Mouse (Mus musculus): ENCODE data around the gene Lrrc74a.

The Lrrc74a gene

DNA sequence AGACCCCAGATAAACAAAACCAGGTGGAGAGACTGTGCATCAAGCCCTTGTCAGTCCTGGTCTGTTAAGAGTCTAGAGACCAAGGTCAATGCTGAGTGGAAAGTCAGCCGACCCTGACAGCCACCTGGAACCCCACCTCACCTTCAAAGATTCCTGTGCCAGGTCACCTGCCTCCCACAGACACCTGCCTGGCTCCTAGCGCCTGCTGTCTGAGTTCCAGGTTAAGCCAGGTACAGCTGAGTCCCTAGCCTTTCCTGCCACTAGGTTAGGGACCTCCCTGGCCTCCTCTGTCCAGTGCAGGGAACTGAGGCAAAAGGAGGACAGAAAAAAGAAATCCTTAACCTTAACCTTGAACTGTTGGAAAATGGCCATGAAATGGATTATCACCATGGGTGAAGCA lies 70.7 kb downstream of the Lrrc74a start:
- peak; percentile 31 to 32 for DNase-seq

DNA sequence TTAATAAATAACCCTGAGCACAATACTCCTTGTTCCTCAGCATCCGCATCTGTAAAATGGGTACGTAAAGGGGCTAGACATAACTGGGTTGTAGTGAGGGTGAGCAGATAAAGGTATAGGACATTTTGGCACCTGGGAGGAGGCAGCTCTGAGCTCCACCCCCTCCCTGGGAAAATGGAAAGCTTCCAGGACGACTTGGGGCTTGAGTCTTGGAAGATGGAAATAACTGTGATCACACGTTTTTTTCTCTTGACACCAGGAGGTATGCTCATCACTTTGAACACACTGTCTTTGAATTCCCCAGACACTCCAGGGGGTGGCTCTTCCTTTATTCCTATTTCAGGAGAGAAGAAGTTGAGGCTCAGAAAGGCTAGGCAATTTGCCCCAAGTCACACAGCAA lies 71.1 kb downstream of the Lrrc74a start:
- peak; percentile 33 to 47 for DNase-seq

DNA sequence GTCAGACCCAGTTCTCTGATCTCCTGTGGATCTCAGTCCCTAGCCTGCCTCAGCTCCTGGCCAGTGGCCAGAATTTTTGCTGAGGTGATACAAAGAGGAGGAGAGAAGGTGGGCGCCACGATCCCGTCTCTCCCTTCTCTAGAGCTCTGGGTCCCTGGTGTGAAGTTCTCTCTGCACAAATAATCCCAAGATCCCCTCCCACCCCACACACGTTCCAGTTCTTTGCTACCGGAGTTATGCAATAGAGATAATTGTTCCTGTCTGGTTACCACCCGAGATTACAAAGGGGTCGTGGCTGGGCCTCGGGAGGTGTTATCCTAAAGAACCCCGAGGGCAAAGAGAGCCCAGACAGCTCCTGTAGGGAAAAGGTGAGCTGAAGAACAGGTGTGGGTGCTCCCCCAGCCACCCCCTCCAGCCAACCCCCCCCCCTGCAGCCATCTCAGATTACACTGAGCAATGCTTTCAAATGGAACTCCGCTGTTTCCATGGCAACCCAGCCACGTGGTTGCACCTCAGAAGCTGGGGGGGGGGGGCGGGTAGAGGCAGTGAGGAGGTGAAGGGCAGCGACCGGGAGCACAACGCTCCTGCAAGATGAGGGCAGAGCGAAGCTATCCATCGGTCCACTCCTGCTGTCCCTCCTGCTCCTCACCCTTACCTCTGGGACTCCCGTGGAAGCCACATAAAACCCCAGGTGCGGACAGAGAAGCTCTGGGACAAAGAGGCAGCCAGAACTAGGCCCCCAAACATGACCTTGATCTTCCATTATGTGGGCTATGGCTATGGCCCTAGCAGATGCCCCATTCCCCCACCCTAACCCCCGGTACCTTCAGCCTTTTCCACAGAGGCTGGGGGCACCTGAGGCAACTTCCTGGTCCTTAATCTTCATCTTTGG lies 72.1 kb downstream of the Lrrc74a start:
- peak; percentile 78 to 88 for DNase-seq

DNA sequence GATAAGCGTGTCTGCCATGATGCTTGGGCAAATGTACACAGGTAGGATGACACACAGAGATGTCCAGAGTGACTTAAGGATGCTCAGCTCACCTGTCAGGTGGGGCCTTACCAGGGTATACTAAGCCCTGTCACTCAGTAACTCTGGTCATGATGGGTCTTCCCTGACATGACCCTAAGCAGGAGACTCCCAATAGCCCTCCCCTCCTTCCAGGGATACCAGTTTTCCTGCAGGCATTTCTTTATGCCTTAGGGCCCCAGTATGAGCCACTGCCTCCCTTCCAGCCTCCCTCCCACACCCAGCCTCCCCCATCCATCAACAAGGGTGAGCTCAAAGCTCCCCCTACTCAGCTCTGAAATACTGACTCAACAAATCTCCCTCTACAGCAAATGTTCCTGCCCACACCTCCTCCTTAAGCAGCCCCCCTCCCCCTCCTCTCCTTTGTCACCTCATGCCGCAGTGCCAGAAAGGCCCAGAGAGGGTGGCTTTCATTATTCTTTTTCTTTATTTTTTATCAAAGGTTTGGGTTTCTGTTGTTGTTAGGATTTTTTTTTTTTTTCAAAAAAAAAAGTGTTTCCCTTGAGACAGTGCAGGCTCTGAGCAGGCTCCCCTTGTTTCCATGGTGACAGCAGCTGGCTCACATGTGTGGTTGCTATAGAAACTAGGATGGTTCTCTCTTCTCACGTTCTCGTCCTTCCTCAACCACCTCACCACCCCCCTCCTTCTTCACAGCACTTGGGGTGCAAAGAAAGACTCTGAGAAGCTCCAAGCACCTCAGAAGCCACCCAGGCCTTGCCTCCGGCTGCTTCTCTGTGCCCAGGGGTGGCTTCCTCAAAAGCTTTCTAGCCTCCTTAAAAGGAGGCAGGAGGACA lies 73.0 kb downstream of the Lrrc74a start:
- DNase-seq = peak; percentile 29 to 35

DNA sequence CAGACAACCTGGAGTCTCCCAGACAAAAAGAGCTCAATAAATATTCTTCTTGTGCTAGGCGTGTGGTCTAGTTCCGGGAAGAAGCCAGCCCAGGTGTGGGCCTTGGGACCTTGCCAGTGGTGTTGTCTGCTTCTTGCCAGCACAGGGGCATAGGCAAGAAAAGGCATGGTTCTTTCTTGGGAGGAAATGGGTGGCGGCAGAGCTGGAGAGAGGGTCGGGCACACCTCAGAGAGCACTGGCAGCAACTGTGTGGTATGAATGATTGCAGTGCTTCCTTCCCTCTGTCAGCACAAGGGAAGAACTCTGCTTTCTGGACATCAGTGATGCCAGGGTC lies 73.6 kb downstream of the Lrrc74a start:
- peak; percentile 48 to 61 for DNase-seq

DNA sequence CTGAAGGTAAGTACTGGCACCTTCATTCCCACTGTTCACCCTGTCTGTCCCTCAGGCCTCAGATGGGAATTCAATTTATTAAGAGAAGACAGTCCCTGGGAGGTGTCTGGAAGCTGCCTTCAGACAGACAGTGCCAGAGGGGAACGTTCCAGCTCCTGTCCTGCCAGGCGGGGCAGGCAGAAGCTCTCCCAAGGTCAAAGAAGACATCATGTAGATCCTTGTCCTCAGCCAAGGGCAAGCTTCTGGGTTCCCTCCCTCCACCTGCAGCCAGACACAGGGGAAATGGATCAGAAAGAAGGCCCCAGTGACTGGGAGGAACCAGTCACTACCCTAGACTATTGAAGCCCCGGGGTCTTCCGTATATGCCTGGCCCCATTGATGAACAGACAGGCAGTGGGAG lies 74.7 kb downstream of the Lrrc74a start:
- DNase-seq = no peak

DNA sequence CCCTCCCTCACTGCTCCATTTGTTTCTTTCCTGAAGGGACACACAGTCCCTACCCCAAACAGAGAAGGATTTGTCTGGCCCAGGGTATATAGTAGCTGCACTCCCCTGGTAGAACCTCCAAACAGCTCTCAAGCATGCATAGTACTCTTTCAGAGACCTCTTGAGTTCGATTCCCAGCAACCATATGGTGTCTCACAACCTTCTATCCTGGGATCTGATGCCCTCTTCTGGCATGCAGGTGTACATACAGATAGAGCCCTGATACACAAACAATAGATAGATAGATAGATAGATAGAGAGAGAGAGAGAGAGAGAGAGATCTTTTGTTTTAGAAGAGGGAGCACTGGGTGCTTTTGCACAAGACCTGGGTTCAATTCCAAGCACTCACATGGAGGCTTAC lies 75.9 kb downstream of the Lrrc74a start:
- DNase-seq = no peak

DNA sequence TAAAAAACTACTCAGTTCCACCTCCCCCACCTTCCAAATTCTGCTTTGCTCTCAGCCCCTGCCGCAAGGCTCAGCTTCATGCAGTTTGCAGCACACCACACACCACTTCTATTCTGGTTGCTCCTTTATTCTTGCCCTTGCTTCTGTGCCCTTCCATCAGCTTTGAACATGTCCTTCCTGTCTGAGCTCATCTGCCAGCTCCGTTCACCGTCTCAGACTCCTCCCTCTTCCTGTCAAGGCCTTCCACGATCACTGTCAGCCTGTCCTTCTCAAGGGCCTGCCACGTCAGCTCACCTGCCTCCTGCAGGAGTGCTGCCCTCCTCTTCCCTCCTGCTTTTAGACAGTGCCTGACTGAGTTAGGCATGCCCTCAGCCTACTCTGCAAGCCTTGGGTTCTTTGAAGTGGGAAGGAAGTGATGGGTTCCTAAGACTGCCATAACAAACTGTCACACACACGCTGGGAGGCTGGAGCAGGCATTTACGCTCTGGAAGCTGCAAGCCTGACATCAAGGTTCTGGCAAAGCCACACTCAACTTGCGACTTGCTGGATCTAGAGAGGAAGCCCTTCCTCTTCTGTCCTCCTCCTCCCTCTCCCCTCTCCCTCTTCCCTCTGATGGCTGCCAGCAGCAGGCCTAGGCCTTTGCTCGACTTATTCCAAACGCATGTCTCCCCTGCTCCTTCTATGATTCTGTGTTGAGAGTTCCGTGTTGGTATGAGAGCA lies 76.7 kb downstream of the Lrrc74a start:
- no peak for DNase-seq

DNA sequence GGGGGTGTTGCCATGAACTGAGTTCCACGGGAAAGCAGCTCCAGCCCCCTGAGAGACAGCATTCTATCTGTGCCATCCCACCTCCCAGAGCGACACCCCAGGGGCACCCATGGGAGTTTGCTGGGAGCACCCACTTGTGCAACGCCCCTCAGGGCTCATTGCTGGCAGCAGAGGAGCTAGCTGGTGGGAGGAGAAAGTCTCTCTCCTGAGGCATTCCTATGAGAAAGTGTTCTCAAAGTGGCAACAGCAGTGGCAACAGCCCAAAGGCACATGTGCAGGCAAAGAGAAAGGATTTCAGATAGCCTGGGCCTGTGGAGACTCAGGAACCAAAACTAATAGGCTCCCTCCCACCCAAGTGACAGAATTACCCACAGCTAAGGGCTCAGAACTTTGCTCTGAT lies 78.6 kb downstream of the Lrrc74a start:
- DNase-seq = no peak
